Mouse (Mus musculus) bone marrow macrophage, adult 2 months (primary cell): ENCODE data around the gene Amotl1. TPM values are rescaled to one million over a fixed set of nuclear protein-coding genes. Genes with fewer than 3 reads are reported as not detected.
"Not testable (repeated sequence)": the region's sequence is repeated elsewhere in the genome, so short reads cannot be mapped to it uniquely, and the experiment has no call there.

ENCODE experiments used
- H3K27ac ChIP-seq: 2 replicates; pipeline ENCODE4 v1.5.1; 2012; ENCODE audit warnings: low read depth, low read length; ENCODE audit not compliant: insufficient read depth
- H3K4me1 ChIP-seq: 2 replicates; pipeline ENCODE4 v1.6.1; 2012; ENCODE audit warnings: low read length; ENCODE audit not compliant: control insufficient read depth, insufficient read depth
- H3K4me3 ChIP-seq: 2 replicates; pipeline ENCODE4 v1.5.1; 2012; ENCODE audit warnings: mild to moderate bottlenecking, low read length, moderate library complexity; ENCODE audit not compliant: insufficient read depth
- CTCF ChIP-seq: IDR thresholded peaks from 2 replicates; pipeline ENCODE4 v1.5.1; 2012; ENCODE audit warnings: low read depth, mild to moderate bottlenecking, low read length, moderate library complexity
- POLR2A ChIP-seq: IDR thresholded peaks from 2 replicates; pipeline ENCODE4 v1.6.1; 2012; ENCODE audit warnings: mild to moderate bottlenecking, low read depth, low read length, borderline replicate concordance
- polyA plus RNA-seq: library from polyadenylated mRNA; stranded (reverse); fragments of >200 nt; gene quantifications from 2 replicates; pipeline ENCODE4 v1.2.4, GENCODE M21; 2012; ENCODE audit not compliant: missing spikeins, insufficient read depth, insufficient read length

Gene Amotl1
- polyA plus RNA-seq = 0.37 and 0.46 TPM in 2 replicates

DNA sequence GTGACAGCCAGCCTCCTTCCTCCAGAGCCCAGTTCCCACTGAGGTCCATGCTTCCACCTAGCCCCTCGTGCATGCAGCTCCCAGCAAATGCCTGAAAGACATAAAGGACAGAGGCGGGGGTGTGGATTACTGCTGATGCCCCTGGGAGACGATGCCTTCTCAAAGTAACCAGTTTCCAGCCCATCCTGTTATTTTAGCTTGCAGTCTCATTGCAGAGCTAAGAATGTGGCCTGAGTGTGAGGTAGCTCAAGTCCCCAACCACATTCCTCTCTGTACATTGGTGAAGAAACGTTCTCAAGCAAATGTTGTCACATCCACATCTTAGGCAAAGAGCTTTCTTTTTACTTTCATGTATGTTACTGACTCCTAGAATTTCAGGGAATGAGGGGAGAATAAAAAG, at the start of gene Amotl1:
TSS of gene Amotl1 (minus strand) at position 101 of the 400 bp plus-strand sequence.
- Histone ChIP-seq H3K27ac (no peak within 1 kb of the TSS), H3K4me3 (no peak within 1 kb of the TSS), H3K4me1 (peaks cover 23% of the 10 kb centered on the region)
- no peak for TF ChIP-seq POLR2A
- TF ChIP-seq CTCF = no peak

DNA sequence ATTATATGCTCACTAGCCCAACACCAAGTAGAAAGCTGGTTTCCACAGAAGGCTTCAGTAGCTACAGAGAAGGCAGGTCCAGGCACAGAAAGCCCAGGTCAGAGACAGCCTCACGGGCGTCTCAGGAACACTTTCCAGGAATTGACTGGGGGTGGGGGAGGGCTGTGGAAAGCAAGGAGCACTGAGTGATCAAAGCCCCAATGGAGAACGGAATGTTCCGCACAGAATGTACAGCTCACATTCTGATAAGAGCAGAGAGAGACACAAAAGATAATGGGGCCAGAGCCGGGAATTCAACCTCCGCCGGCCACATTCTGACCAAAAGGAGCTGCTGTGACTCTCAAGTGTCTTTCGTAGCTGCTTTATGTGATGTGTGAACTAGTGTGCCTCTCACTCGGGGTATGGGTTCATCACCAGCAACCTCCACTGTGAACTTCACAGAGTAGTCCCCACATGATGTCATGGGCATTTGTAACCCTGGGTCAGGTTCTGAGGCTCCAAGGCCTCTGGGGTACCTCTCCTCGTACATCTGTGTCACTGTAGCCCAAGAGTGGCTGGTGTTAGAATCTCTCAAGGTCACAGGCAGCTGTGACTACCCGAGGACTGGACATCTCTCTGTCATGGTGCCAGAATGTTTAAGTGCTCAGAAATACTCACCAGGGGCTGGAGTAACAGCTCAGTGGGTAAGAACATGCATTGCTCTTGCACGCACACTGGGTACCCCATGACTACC, 44.7 kb upstream of the Amotl1 start:
- no peak overlapping the region for H3K4me3 ChIP-seq
- TF ChIP-seq POLR2A (no peak), CTCF (no peak)
- peaks cover 4% of the 10 kb centered on the region; the same call in 1 of the 2 replicates for H3K4me1 ChIP-seq
- H3K27ac ChIP-seq = no peak overlapping the region

DNA sequence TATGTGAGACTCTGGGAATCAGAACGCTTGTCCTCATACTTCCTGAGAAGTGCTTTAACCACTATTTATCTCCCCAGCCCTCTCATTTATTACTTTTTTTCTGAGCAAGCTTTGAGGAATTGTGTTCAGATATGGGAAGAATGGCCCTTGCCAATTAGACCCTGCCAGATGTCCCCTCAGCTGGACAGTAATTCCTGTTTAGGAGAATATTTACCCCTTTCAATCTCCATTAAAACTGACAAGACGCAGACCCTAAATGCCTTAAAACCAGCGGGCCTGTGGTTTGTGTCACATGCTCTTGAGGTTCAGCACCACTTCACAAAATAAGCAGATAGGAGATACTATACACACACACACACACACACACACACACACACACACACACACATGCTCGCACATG, 39.5 kb upstream of the Amotl1 start:
- no peak overlapping the region for H3K27ac ChIP-seq
- no peaks in the 10 kb centered on the region for H3K4me1 ChIP-seq
- H3K4me3 ChIP-seq = no peak overlapping the region
- TF ChIP-seq CTCF (no peak), POLR2A (no peak)

DNA sequence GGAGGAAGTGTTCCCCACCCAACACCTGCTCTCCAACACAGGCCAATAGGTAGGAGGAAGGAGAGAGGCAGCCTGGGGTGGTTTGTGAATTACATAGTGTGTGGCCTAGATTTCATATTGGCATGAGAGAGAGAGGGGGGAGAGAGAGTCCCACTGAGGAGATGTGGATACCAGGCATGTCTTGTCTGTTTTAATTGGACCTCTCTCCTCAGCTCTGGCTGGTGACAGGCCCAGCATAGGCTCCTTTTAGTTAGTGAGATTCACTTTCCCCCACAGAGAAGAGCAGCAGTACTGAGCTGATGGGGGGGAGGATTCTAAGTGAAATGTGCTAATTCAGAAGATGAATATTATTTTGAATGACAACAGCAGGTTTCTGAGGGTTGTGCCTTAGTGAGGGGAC, 37.9 kb upstream of the Amotl1 start:
- TF ChIP-seq POLR2A = no peak
- TF ChIP-seq CTCF = no peak
- no peaks in the 10 kb centered on the region for H3K4me1 ChIP-seq

DNA sequence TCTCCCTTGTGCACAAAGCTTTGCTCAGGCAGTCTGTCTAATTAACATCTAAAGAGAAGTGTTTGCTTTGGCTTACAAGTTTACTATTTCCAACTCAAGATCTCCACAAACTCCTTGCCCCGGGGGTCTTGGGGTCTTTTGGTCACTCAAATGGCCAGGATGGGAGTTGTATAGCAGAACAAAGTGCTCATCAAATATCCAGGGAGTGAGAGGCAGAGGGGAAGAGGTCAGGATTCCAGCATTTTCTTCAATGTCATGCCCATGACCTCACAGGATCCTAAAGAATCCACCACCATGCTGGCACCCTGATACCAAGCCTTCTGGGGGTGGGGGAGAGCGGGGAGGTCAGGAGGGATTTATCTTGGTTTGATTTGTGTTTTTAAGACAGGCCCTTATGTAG, 35.7 kb upstream of the Amotl1 start:
- Histone ChIP-seq H3K4me1 (no peaks in the 10 kb centered on the region), H3K4me3 (no peak overlapping the region), H3K27ac (no peak overlapping the region)
- no peak for TF ChIP-seq POLR2A
- TF ChIP-seq CTCF = no peak

More for the DNA sequence above, 37.9 kb upstream of the Amotl1 start:
- no peak overlapping the region for H3K4me3 ChIP-seq
- H3K27ac ChIP-seq = no peak overlapping the region

DNA sequence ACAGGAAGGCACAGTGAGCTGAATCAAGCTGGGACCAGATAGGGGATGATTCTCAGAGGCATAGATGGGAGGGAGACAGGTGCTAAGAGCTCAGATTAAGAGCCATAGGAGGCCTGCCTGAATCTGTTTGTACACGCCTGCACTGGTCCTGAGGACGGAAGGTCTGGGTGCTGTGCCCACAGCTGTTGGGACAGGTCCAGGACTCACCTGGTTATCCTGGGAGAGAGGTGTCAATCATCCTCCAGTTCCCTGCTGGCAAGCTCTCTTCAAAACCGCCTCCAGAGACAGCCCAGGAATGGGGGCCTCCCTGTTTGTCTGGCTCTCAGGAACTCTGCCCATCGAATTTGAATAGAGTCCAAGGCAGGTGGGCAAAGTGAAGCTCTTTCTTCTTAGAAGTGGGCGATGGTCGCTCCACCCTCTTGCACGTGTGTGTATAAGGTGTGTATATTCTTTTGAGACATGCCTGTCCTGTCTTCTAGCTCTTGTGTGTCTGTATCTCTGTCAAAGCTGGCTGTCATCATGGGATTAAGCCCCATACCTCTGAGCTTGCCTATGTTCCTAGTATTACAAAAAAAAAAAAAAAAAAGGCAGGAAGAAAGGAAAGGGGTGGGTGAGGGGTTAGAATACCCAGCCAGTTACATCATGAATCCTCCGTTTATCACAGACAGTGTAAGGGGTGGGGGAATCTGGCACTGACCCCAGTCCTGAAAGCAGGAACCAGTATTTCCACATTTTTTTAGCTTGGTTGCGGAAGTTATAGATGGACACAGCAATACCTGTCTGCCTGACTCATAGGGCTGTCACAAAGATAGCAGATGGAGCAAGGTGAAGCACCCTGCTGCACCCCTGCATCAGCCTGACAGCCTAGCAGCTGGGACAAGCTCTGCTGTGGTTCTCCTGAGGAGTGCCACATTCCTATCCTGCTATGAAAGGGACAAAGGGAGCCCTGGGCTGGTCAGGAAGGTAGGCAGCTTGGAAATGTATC, 31.1 kb upstream of the Amotl1 start:
- Histone ChIP-seq H3K4me1 (no peaks in the 10 kb centered on the region), H3K4me3 (no peak overlapping the region), H3K27ac (no peak overlapping the region)
- TF ChIP-seq CTCF (no peak), POLR2A (no peak)

DNA sequence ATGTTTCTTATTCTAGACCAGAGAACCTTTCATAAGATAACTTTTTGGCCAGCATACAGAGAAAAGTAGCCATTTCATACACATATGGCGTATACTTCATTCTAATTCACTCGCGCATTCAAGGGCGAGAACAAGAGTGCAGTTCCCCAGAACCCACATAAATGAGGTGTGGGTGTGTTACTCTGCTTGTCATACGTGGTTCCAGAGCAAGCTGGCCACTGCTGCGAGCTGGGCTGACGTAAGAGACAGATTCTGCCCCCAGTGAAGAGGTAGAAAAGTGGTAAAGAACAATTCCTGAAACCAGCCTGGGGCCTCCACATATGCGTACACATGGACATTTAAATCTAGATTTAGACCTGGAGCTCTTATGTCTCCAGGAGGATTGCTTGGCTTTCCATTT, 29.6 kb upstream of the Amotl1 start:
- TF ChIP-seq CTCF = no peak
- TF ChIP-seq POLR2A = no peak
- no peak overlapping the region for H3K27ac ChIP-seq
- no peaks in the 10 kb centered on the region for H3K4me1 ChIP-seq
- no peak overlapping the region for H3K4me3 ChIP-seq

DNA sequence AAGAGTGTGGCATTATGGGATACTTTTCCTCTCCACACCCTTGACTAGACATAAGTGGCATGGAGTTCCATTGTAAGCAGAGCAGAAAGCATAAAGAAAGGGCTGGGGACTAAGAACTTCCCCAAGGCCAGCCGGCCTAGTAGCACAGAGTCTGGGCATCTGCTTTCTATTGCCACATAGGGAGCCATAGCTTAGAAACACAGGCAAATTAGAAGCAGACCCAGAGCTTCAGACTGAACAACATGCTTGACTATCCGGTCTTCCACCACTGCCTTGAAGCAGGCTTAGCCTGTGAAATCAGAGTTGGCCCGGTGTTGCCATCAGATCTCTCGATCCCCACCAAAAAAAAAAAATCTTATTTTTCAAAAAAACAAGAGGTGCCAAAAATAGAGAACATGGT, 28.3 kb upstream of the Amotl1 start:
- Histone ChIP-seq H3K4me3 (no peak overlapping the region), H3K4me1 (no peaks in the 10 kb centered on the region), H3K27ac (no peak overlapping the region)
- TF ChIP-seq POLR2A (no peak), CTCF (no peak)

DNA sequence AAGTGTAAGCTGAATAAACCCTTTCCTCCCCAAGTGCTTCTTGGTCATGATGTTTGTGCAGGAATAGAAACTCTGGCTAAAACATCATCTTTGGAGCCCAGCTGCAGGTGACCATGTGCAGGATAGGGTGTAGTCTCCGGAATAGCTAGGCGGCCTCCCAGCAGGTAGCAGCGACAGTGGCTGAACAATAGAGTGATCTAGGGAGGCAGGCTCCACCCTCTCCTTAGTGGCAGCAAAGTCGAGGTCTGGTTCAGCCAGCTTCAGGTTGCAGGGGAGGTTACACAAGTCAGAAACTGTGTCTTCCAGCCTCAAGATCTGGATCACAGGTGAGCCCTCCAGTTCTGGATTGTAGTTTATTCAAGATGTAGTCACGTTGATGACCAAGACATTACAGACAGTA, 27.1 kb upstream of the Amotl1 start:
- H3K27ac ChIP-seq, H3K4me3 ChIP-seq, H3K4me1 ChIP-seq: not testable (repeated sequence)

DNA sequence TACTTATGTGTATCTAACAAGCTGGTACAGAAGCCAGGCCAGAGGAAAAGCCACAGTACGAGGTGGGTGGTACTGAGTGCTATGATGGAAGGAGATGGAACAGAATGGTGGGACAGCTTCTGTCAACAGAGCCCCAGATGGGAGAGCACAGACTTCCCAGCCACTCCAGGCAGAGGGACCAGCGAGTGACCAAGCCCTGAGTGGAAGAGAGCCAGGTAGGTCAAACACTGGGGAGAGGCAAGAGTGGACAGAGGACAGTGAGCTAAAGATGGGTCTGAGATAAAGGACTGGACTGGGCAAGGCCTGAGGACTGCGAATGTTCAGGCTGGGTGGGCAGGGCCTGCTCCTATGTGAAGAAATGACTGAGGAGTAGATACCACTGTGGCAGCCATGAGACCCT, 23.5 kb upstream of the Amotl1 start:
- TF ChIP-seq CTCF = no peak
- no peak for TF ChIP-seq POLR2A
- Histone ChIP-seq H3K27ac (no peak overlapping the region), H3K4me1 (no peaks in the 10 kb centered on the region), H3K4me3 (no peak overlapping the region)

DNA sequence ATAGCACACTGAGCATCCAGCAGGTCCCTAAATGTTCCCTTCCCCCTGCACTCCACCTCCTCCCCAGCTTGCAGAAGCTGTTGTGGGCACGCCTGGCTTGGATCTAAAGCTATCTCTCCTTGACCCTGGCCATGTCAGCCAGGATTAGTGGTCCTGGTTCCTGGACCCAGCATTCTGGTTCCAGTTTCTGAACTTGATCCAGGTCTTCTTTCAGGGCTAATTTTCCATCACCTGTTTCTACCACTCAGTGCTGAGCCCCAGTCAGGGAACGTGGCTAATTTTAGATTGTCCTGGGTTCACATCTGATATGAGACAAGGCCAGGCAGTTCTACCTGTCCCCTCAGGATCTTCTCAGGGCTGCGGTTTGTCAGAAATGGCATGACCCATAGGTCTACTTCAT, 21.2 kb upstream of the Amotl1 start:
- no peak overlapping the region for H3K27ac ChIP-seq
- TF ChIP-seq CTCF (no peak), POLR2A (no peak)
- no peak overlapping the region for H3K4me3 ChIP-seq
- H3K4me1 ChIP-seq = no peaks in the 10 kb centered on the region
